Mouse (Mus musculus): ENCODE data around the gene Megf6.

The Megf6 gene

GRCm38 (mm10) chr4:154170506-154171150 lies at the start of gene Megf6:
Megf6 (plus strand) TSS chr4:154170730.
- peak; percentile 84 for DNase-seq (ENCODE audit: low read depth, low spot score)

GRCm38 (mm10) chr4:154121800-154122199 lies 48.7 kb upstream of the Megf6 start:
- DNase-seq (ENCODE audit: low read depth, low spot score): no peak

GRCm38 (mm10) chr4:154122374-154122773 lies 48.2 kb upstream of the Megf6 start:
- no peak for DNase-seq (ENCODE audit: low read depth, low spot score)

- no peak for DNase-seq (ENCODE audit: low read depth, low spot score)
These were observed 47.0 kb upstream of the Megf6 start for GRCm38 (mm10) chr4:154123553-154123952.

- DNase-seq (ENCODE audit: low read depth, low spot score): no peak
These were observed 45.3 kb upstream of the Megf6 start for GRCm38 (mm10) chr4:154125202-154125601.

- DNase-seq (ENCODE audit: low read depth, low spot score): no peak
These were observed 43.3 kb upstream of the Megf6 start for GRCm38 (mm10) chr4:154127273-154127672.

GRCm38 (mm10) chr4:154129950-154130349 lies 40.6 kb upstream of the Megf6 start:
- no peak for DNase-seq (ENCODE audit: low read depth, low spot score)

DNA sequence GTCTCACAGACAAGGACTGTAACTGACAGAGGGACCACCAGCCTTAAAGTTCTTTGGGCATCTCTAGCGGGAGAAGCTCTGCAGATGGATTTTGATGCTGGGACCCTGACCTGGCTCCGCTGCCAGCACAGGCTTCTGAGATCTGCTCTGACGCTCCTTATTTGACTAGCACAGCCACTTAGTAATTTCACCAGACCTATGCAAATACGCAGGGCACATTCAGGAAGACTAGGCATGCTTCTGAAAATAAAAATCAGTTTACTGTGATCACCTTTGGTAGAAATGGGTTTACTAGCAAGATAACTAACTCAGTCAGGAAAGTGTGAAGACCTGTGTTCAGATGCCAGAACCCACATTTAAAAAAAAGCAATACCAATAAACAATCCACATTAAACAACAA lies 38.6 kb upstream of the Megf6 start:
- no peak for DNase-seq (ENCODE audit: low read depth, low spot score)

GRCm38 (mm10) chr4:154134803-154135202 lies 35.7 kb upstream of the Megf6 start:
- no peak for DNase-seq (ENCODE audit: low read depth, low spot score)

DNA sequence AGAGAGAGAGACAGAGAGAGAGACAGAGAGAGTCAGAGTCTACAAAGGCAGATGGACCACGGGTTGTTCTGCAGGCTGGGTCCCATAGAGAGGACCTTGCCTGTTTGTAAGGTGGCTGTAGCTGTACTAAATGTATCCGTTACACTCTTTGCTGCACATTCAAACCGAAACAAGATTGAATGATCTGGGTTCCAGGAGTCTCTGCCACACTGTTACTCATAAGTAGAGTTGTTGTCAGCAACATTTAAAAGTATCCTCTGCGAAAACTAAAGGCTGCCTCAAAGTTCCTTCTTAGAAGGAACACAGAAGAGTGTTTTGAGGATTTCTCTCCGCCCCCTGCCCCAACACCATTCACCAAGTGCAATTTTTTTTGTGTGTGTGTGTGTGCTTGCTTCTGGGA lies 33.4 kb upstream of the Megf6 start:
- DNase-seq (ENCODE audit: low read depth, low spot score): no peak

DNA sequence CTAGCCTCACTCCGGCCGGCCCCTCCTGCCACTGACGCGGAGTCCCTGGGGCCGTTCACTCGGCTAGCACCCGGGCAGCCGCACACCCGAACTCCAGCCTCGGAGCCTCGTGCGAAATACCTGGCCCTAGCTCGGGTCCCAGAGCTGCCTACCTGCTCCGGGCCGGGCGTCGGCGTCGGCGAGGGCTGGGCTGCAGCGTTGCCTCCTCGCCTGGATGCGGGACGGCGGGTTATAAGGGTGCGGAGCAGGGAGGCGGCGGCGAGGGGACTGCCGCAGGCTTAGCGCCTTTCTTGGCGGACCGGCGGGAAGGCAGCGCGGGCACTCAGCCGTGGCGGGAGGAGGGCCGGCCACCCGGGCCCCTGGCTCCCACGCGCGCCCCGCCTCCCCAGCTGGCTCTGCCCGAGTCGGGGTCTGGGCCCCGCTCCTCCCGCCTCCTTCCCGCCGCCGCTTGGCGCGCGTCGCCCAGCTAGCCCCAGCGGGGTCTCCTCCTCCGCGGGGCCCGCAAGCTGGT lies 30.8 kb upstream of the Megf6 start:
- DNase-seq (ENCODE audit: low read depth, low spot score): no peak

DNA sequence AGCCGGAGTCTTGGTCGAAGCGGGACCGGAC lies 30.5 kb upstream of the Megf6 start, which contains the start of gene Trp73:
TSS of gene Trp73 (minus strand) at position 27 of the 31 bp plus-strand sequence.
- no peak for DNase-seq (ENCODE audit: low read depth, low spot score)

GRCm38 (mm10) chr4:154140213-154141008 lies 30.1 kb upstream of the Megf6 start:
- DNase-seq (ENCODE audit: low read depth, low spot score): no peak

DNA sequence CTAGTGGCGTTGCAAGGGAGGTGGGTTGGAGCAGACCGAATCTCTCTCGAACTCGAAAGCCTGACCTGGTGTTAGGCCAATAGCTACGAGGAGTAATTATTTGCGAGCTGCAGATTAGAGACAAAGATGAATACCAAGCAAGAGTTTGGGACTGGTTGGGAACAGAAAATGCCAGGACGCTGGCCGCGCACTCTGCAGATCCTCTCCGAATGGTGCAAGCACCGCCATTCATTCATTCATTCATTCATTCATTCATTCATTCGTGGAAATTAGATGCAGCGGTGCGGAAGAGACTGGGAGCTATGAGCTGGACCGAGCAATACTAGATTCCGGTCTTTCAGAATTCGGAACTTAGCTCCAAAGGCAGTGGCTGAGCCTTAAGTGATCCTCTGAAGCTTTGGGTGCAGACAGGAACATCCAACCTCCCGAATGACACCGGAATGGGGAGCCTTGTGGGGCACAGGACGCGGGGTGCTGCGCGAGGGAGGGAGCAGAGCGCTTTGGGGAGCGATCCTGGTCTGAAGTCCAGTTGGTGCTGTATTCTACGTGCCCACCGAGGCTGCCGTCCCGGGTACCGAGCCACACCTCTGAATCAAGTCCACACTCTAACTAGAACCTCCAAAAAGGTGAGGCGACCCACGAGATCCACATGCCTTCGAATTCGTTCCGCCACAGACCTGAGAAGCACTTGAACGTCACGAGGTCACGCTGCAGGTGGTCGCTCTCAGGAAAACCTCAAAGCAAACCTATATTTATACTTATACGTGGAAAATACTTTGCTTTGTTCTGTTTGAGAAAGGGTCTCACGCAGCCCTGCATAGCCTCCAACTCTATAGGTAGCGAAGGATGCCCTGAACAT lies 29.3 kb upstream of the Megf6 start:
- no peak for DNase-seq (ENCODE audit: low read depth, low spot score)

DNA sequence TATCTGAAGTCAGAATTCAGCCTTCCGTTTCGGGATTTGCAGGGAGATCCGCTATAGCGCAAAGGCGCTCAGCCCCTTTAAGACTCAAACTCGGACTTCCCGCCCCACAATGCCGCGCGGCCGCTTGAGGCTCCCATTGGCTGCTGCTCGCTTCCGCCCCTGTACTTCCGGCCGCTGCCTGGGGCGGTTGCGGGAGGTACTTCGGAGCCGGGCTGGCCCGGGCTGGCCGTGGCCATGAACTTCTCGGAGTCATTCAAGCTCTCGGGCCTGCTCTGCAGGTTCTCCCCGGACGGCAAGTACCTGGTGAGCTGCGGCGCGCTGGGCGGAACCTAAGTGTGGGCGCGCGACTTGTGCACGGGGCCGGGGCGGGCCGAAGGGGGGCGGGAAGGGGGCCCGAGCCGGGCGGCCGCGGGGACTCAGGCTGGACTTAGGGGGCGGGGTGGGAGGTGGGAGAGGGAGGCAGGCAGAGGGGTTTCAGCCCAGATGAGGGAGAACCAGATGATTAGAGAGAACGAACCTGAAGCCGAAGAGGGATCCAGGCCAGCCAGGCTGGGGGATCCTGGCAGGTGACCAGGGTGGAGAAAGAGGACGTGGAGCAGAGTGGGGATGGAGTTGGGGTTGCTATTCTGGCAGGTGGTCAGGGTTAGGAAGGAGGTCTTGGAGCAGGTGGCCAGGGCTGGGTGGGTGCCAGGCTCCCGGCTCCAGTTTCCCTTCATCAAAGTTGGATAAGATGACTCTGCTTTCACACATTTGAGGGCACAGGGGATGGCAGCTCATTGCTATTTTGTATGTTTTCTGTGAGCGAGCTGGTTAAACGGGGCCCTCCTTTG lies 28.1 kb upstream of the Megf6 start, which contains the start of gene Wrap73:
TSS of gene Wrap73 (plus strand) at position 162 of the 830 bp plus-strand sequence.
- peak; percentile 90 for DNase-seq (ENCODE audit: low read depth, low spot score)

- no peak for DNase-seq (ENCODE audit: low read depth, low spot score)
These were observed 25.8 kb upstream of the Megf6 start for GRCm38 (mm10) chr4:154144712-154145111.

GRCm38 (mm10) chr4:154146342-154146741 lies 24.2 kb upstream of the Megf6 start:
- DNase-seq (ENCODE audit: low read depth, low spot score): no peak

GRCm38 (mm10) chr4:154154104-154154503 lies 16.4 kb upstream of the Megf6 start:
- DNase-seq (ENCODE audit: low read depth, low spot score): no peak

DNA sequence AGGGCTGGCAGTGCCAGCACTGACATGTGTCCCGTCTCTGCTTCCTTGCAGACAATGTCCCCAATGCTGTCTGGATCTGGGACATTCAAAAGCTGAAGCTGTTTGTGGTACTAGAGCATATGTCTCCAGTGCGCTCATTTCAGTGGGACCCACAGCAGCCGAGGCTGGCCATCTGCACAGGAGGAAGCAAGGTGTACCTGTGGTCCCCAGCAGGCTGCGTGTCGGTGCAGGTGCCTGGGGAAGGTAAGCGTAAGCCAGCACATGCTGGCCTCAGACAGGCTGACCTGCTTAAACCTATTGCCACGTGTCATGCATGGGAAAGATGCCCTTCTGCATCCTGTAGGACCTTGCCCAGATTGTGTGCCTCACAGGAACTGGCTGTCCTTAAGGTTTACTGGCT lies 14.5 kb upstream of the Megf6 start:
- no peak for DNase-seq (ENCODE audit: low read depth, low spot score)

GRCm38 (mm10) chr4:154157970-154158662 lies 12.4 kb upstream of the Megf6 start:
- DNase-seq (ENCODE audit: low read depth, low spot score): no peak

DNA sequence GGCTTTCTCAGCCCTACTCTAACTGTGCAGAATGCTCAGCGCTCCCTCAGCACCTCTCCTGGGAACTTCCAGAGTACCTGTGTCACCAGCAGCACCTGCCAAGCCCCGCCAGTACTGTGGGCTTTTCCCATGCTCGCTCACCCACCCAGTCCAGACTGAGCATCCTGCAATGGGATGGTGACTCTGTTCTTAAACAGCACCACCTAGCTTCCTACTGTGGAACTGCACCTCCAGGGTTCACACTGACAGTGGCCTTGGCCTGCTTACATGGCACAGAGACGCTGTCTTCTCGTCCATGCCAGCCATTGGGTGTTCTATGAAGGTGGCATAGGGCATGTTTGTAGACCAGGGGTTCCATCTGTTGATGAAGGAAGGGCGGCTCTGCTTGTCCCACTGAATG lies 11.5 kb upstream of the Megf6 start:
- DNase-seq (ENCODE audit: low read depth, low spot score): peak; percentile 86

Measured in ES-CJ7 (cell line).